Mouse (Mus musculus) CH12.LX (cell line): Measurements from ENCODE around the gene 4930562C15Rik. TPM values are rescaled to one million over a fixed set of nuclear protein-coding genes. Genes with fewer than 3 reads are reported as not detected.

ENCODE experiments used
- DNase-seq: peaks from one replicate; pipeline ENCODE4 v3.0.0-alpha.2; 2013; ENCODE audit errors: extremely low read depth
- H3K27ac ChIP-seq: 2 replicates; pipeline ENCODE4 v1.5.1; 2012; ENCODE audit warnings: low read depth, mild to moderate bottlenecking, control low read depth, moderate library complexity; ENCODE audit not compliant: insufficient read depth
- H3K27me3 ChIP-seq: replicated peaks from 2 replicates; pipeline ENCODE3; 2012; ENCODE audit warnings: inconsistent platforms
- H3K36me3 ChIP-seq, 2 experiments: replicated peaks in 1 of 2; 2 replicates each; pipeline versions ENCODE3 to v1.6.1; 2012; ENCODE audit warnings: inconsistent platforms in 1 of 2, low read length in 1 of 2, mild to moderate bottlenecking in 1 of 2, mixed read lengths in 1 of 2, moderate library complexity in 1 of 2; ENCODE audit not compliant: control insufficient read depth in 1 of 2, insufficient read depth in 1 of 2
- H3K4me1 ChIP-seq, 2 experiments: 2 replicates each; pipeline ENCODE4 v1.6.1; 2012; ENCODE audit warnings: inconsistent platforms in 1 of 2, moderate library complexity in 1 of 2; ENCODE audit not compliant: insufficient read depth in 2 of 2, control insufficient read depth in 1 of 2
- H3K4me2 ChIP-seq: 2 replicates; pipeline ENCODE4 v1.6.1; 2012; ENCODE audit warnings: low read depth, mild to moderate bottlenecking, control low read depth; ENCODE audit not compliant: poor library complexity, insufficient read depth, severe bottlenecking
- H3K4me3 ChIP-seq, 3 experiments: fragments of 150-350 bp in 1 of 3; sonication (generic) in 1 of 3; replicated peaks in 1 of 3; 2 replicates each; pipeline versions ENCODE3 to v1.5.1; 2011 to 2012; ENCODE audit warnings: low read depth in 2 of 3, low read length in 2 of 3, mild to moderate bottlenecking in 2 of 3, moderate library complexity in 2 of 3, control low read depth in 1 of 3, improper control_type of control experiment in 1 of 3, inconsistent platforms in 1 of 3, mixed read lengths in 1 of 3; ENCODE audit not compliant: poor library complexity in 1 of 3
- H3K79me2 ChIP-seq: replicated peaks from 2 replicates; pipeline ENCODE4 v1.6.1; 2012; ENCODE audit warnings: mild to moderate bottlenecking, moderate library complexity; ENCODE audit not compliant: control insufficient read depth, poor library complexity, insufficient read depth, severe bottlenecking; ENCODE audit errors: extremely low read depth
- H3K9ac ChIP-seq: 2 replicates; pipeline ENCODE4 v1.6.1; 2012; ENCODE audit warnings: low read depth, mild to moderate bottlenecking, control low read depth, moderate library complexity; ENCODE audit not compliant: insufficient read depth
- H3K9me3 ChIP-seq: replicated peaks from 2 replicates; pipeline ENCODE3; 2012; ENCODE audit warnings: low read length, inconsistent platforms, mixed read lengths
- BHLHE40 ChIP-seq: IDR thresholded peaks from 2 replicates; pipeline ENCODE4 v1.6.1; 2011; ENCODE audit warnings: mild to moderate bottlenecking, low read depth, low read length, improper control_type of control experiment
- CTCF ChIP-seq, 2 experiments: IDR thresholded peaks in 1 of 2; conservative IDR thresholded peaks in 1 of 2; 2 replicates each; pipeline ENCODE4 v1.5.1; 2011 to 2012; ENCODE audit warnings: low read depth in 2 of 2, low read length in 2 of 2, improper control_type of control experiment in 1 of 2, inconsistent platforms in 1 of 2, mild to moderate bottlenecking in 1 of 2, moderate library complexity in 1 of 2
- E2F4 ChIP-seq: IDR thresholded peaks from 2 replicates; pipeline ENCODE4 v1.6.1; 2011; ENCODE audit warnings: low read depth, low read length, improper control_type of control experiment; ENCODE audit not compliant: insufficient replicate concordance
- ELF1 ChIP-seq: IDR thresholded peaks from 2 replicates; pipeline ENCODE4 v1.6.1; 2014; ENCODE audit warnings: low read depth, mild to moderate bottlenecking, inconsistent platforms, low read length, improper control_type of control experiment
- GABPA ChIP-seq: IDR thresholded peaks from 2 replicates; pipeline ENCODE4 v1.6.1; 2012; ENCODE audit warnings: low read depth, low read length, improper control_type of control experiment, inconsistent platforms; ENCODE audit not compliant: insufficient replicate concordance
- JUND ChIP-seq: conservative IDR thresholded peaks from 2 replicates; pipeline ENCODE4 v1.6.1; 2011; ENCODE audit warnings: low read depth, low read length, improper control_type of control experiment
- KAT2A ChIP-seq: IDR thresholded peaks from 2 replicates; pipeline ENCODE4 v1.6.1; 2012; ENCODE audit warnings: low read length, improper control_type of control experiment, inconsistent platforms; ENCODE audit not compliant: insufficient replicate concordance
- MAX ChIP-seq: IDR thresholded peaks from 2 replicates; pipeline ENCODE4 v1.6.1; 2011; ENCODE audit warnings: low read length, improper control_type of control experiment
- NELFE ChIP-seq: IDR thresholded peaks from 2 replicates; pipeline ENCODE4 v1.6.1; 2011; ENCODE audit warnings: low read depth, low read length, improper control_type of control experiment
- NRF1 ChIP-seq: IDR thresholded peaks from 2 replicates; pipeline ENCODE4 v1.6.1; 2014; ENCODE audit warnings: low read depth, mild to moderate bottlenecking, inconsistent platforms, low read length, improper control_type of control experiment, moderate library complexity
- RAD21 ChIP-seq: IDR thresholded peaks from 2 replicates; pipeline ENCODE4 v1.6.1; 2011; ENCODE audit warnings: low read depth, mild to moderate bottlenecking, low read length, improper control_type of control experiment, moderate library complexity
- RCOR1 ChIP-seq: conservative IDR thresholded peaks from 2 replicates; pipeline ENCODE4 v1.6.1; 2012; ENCODE audit warnings: low read depth, mild to moderate bottlenecking, inconsistent platforms, low read length, improper control_type of control experiment
- SIN3A ChIP-seq: IDR thresholded peaks from 2 replicates; pipeline ENCODE4 v1.6.1; 2012; ENCODE audit warnings: low read length, improper control_type of control experiment, inconsistent platforms
- USF1 ChIP-seq: IDR thresholded peaks from 2 replicates; pipeline ENCODE4 v1.6.1; 2014; ENCODE audit warnings: low read depth, mild to moderate bottlenecking, inconsistent platforms, low read length, improper control_type of control experiment
- ZC3H11A ChIP-seq: IDR thresholded peaks from 2 replicates; pipeline ENCODE4 v1.6.1; 2012; ENCODE audit warnings: low read depth, mild to moderate bottlenecking, inconsistent platforms, low read length, improper control_type of control experiment
- ZMIZ1 ChIP-seq: IDR thresholded peaks from 2 replicates; pipeline ENCODE4 v1.6.1; 2012; ENCODE audit warnings: low read depth, mild to moderate bottlenecking, inconsistent platforms, low read length, improper control_type of control experiment
- dilution Hi-C: fragments of 300-500 bp; cut with MboI; formaldehyde crosslinking; loops from 2 replicates; pipeline ENCODE4 v1.14.3; 2020; ENCODE audit warnings: low sequenced_read_pairs; ENCODE audit not compliant: extremely low pct_unique_long_range_greater_than_20kb, extremely low pct_ligation_motif_present
- in situ Hi-C: fragments of 300-500 bp; cut with MboI; formaldehyde crosslinking; loops from 3 replicates; pipeline ENCODE4 v1.14.3; 2019; ENCODE audit warnings: low sequenced_read_pairs, low pct_ligation_motif_present, low pct_unique_long_range_greater_than_20kb, mixed read lengths
- polyA plus RNA-seq: library from polyadenylated mRNA; unstranded; fragments of >175 nt; gene quantifications from 2 replicates; pipeline ENCODE4 v1.2.1, GENCODE M21; 2012; ENCODE audit warnings: low read depth; ENCODE audit not compliant: insufficient read length
- total RNA-seq, 2 experiments: library from RNA; depleted of rRNA; stranded (reverse); fragments of 300-350 nt in 1 of 2; fragments of >200 nt in 1 of 2; gene quantifications; 2 replicates each; pipeline ENCODE4 v1.2.3; 2012 to 2014

Gene 4930562C15Rik
- total and polyA plus RNA-seq, 3 experiments, result 0.13 to 0.80 (median 0.20) TPM

DNA sequence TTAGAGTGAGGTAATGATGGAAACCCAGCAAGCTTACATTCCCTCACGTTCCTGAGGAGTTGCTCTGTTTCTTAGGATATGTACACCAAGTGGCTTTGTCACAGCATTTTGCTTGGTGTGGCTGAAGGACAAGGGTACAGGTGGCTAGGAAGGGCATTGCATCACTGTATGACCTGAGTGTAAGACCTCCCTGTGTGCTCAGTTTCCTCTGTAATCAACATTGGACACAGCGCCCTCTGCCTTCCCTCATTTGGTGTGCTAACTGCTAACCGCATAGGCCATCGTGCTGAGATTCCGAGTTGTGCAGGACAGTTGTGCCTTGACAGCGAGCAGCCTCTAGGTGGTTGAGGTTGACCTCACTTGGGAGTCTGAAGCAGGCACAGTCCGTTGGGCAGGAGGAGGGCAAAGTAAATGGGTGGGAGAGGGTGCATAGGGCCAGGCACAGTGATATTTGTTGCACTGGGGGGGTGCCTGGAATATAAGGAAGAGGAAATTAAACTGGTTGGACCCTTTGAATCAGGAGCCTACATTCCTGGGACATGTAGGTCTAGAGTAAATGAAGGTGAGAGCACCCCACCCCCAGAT, 62.0 kb downstream of the 4930562C15Rik start:
- Histone ChIP-seq H3K27ac (no peak overlapping the region), H3K9ac (no peak overlapping the region), H3K9me3 (no peaks in the 10 kb centered on the region), H3K4me3 (no peak overlapping the region), H3K36me3 (peaks cover 0 to 4% of the 10 kb centered on the region in 2 experiments), H3K4me2 (no peak overlapping the region), H3K4me1 (peaks cover 8 to 33% of the 10 kb centered on the region in 2 experiments), H3K27me3 (no peaks in the 10 kb centered on the region), H3K79me2 (no peaks in the 10 kb centered on the region)
- peak; percentile 41 for DNase-seq
- dilution Hi-C loops, result no loop called here
- TF ChIP-seq NRF1, result no peak
- peak in 1 of 2 experiments; percentile 50; a peak in 2 of 4 replicates for TF ChIP-seq CTCF (conservative IDR thresholded peaks at IDR 0.05 in 1 of 2, IDR thresholded peaks at IDR 0.05 in 1 of 2; ENCODE audit: low read depth in 2 of 2, low read length in 2 of 2)
- in situ Hi-C loops, result no loop called here

DNA sequence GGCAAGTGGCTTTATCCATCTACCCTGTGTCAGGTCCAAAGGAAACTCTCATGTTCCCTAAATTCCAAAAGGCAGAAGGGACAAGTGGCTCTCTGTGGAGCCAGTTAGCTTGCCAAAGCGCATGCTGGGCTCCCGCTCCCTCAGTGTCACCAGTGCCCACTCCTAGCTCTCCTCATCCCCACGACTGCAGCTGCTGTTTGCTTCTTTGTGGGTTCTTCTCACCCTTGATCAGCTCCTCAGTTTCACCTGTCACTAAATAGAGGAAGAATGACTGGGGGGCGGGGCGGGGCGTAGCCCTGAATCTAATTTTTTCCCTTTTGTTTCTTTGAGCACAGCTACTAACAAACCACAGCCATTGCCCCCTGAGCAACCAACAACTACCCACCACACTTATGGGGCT, 63.7 kb downstream of the 4930562C15Rik start:
- Histone ChIP-seq H3K9ac (no peak overlapping the region), H3K27me3 (no peaks in the 10 kb centered on the region), H3K79me2 (no peaks in the 10 kb centered on the region), H3K4me2 (no peak overlapping the region), H3K9me3 (no peaks in the 10 kb centered on the region), H3K4me3 (no peak overlapping the region), H3K4me1 (peaks cover 8 to 28% of the 10 kb centered on the region in 2 experiments), H3K36me3 (peaks cover 0 to 3% of the 10 kb centered on the region in 2 experiments), H3K27ac (no peak overlapping the region)
- TF ChIP-seq MAX, result no peak
- no peak for TF ChIP-seq RCOR1
- no peak for TF ChIP-seq BHLHE40
- TF ChIP-seq E2F4, result no peak
- TF ChIP-seq SIN3A, result no peak
- no peak for TF ChIP-seq NELFE
- TF ChIP-seq KAT2A, result no peak
- no peak for TF ChIP-seq JUND
- TF ChIP-seq ZC3H11A, result no peak
- no peak for TF ChIP-seq NRF1
- TF ChIP-seq GABPA, result no peak
- no peak for TF ChIP-seq ELF1
- no peak for TF ChIP-seq RAD21
- TF ChIP-seq USF1, result no peak
- no peak for TF ChIP-seq ZMIZ1
- in situ Hi-C loops, result no loop called here
- dilution Hi-C loops, result no loop called here
- peak; percentile 51 for DNase-seq
